Mouse (Mus musculus): Measurements from ENCODE around the gene Rps6ka5. TPM values are rescaled to one million over a fixed set of nuclear protein-coding genes. Genes with fewer than 3 reads are reported as not detected.

Gene Rps6ka5
- total and polyA plus RNA-seq, 3 experiments: 0.92 to 3.3 TPM; not detected in 1

GRCm38 (mm10) chr12:100742468-100742867 is 15.7 kb upstream of the Rps6ka5 start (continued):
- TF ChIP-seq MEF2A (IDR thresholded peaks at IDR 0.05; ENCODE audit: extremely low read depth, insufficient replicate concordance, low read depth, low read length, poor library complexity, severe bottlenecking): no peak
- no peak for TF ChIP-seq UBTF (IDR thresholded peaks at IDR 0.05; ENCODE audit: borderline replicate concordance, insufficient read depth, low read depth, low read length)
- no peak for TF ChIP-seq E2F4 (IDR thresholded peaks at IDR 0.05; ENCODE audit: borderline replicate concordance, low read depth, low read length)
- TF ChIP-seq POLR2A (IDR thresholded peaks at IDR 0.05; ENCODE audit: control insufficient read depth in 1 of 2, insufficient read depth in 1 of 2, low read depth in 1 of 2, low read length in 2 of 2, poor library complexity in 1 of 2): no peak

GRCm38 (mm10) chr12:100740313-100740712 is 13.5 kb upstream of the Rps6ka5 start:
- no peaks in the 10 kb centered on the region for H3K9me3 ChIP-seq (replicated peaks; ENCODE audit: insufficient read depth, low read length)
- H3K36me3 ChIP-seq (ENCODE audit: control insufficient read depth in 1 of 2, insufficient read depth in 2 of 2, low read length in 2 of 2): no peaks in the 10 kb centered on the region
- H3K27ac ChIP-seq (ENCODE audit: control insufficient read depth, low read depth, low read length): no peak overlapping the region
- H3K79me2 ChIP-seq (ENCODE audit: control insufficient read depth, insufficient read depth, low read length, poor library complexity): no peaks in the 10 kb centered on the region
- DNase-seq (ENCODE audit: low read depth, low spot score): peak; percentile 21
- no peak overlapping the region for H3K4me3 ChIP-seq (ENCODE audit: control insufficient read depth in 1 of 2, insufficient read depth in 1 of 2, low read depth in 2 of 2, low read length in 2 of 2)
- TF ChIP-seq JUND (IDR thresholded peaks at IDR 0.05; ENCODE audit: low read depth, low read length) (no peak), ZNF384 (IDR thresholded peaks at IDR 0.05; ENCODE audit: low read depth, low read length) (no peak), ELF1 (IDR thresholded peaks at IDR 0.05; ENCODE audit: low read depth, low read length) (no peak), USF1 (IDR thresholded peaks at IDR 0.05; ENCODE audit: low read depth, low read length) (no peak)
- H3K9ac ChIP-seq (ENCODE audit: control insufficient read depth, low read depth, low read length, poor library complexity, severe bottlenecking): no peak overlapping the region
- no peaks in the 10 kb centered on the region; a peak in 3 of 4 replicates for H3K27me3 ChIP-seq (ENCODE audit: control insufficient read depth in 1 of 2, insufficient read depth in 2 of 2, low read length in 2 of 2)
- 0 out of 4 replicates have a peak, but pooled peaks cover 0 to 4% of the 10 kb centered on the region in 2 experiments for H3K4me1 ChIP-seq (ENCODE audit: control insufficient read depth in 1 of 2, insufficient read depth in 2 of 2, low read length in 2 of 2)

GRCm38 (mm10) chr12:100739011-100739570 is 12.3 kb upstream of the Rps6ka5 start:
- TF ChIP-seq SMC3 (IDR thresholded peaks at IDR 0.05; ENCODE audit: low read depth, low read length) (no peak), EP300 (IDR thresholded peaks at IDR 0.05; ENCODE audit: low read depth in 1 of 2, low read length in 2 of 2) (no peak), CHD1 (IDR thresholded peaks at IDR 0.05; ENCODE audit: low read depth, low read length) (no peak), ZKSCAN1 (IDR thresholded peaks at IDR 0.05; ENCODE audit: low read depth, low read length) (no peak), NELFE (IDR thresholded peaks at IDR 0.05; ENCODE audit: low read depth, low read length) (no peak), MYC (IDR thresholded peaks at IDR 0.05; ENCODE audit: low read depth, low read length) (no peak), GATA1 (IDR thresholded peaks at IDR 0.05; ENCODE audit: low read depth, low read length) (no peak)
- Histone ChIP-seq H3K27ac (ENCODE audit: control insufficient read depth, low read depth, low read length) (no peak overlapping the region), H3K4me1 (ENCODE audit: control insufficient read depth in 1 of 2, insufficient read depth in 2 of 2, low read length in 2 of 2) (peaks cover 0 to 4% of the 10 kb centered on the region in 2 experiments; a peak in 1 of 4 replicates), H3K4me3 (ENCODE audit: control insufficient read depth in 1 of 2, insufficient read depth in 1 of 2, low read depth in 2 of 2, low read length in 2 of 2) (no peak overlapping the region), H3K79me2 (ENCODE audit: control insufficient read depth, insufficient read depth, low read length, poor library complexity) (no peaks in the 10 kb centered on the region), H3K9me3 (replicated peaks; ENCODE audit: insufficient read depth, low read length) (no peaks in the 10 kb centered on the region), H3K36me3 (ENCODE audit: control insufficient read depth in 1 of 2, insufficient read depth in 2 of 2, low read length in 2 of 2) (no peaks in the 10 kb centered on the region), H3K9ac (ENCODE audit: control insufficient read depth, low read depth, low read length, poor library complexity, severe bottlenecking) (no peak overlapping the region), H3K27me3 (ENCODE audit: control insufficient read depth in 1 of 2, insufficient read depth in 2 of 2, low read length in 2 of 2) (no peaks in the 10 kb centered on the region; a peak in 2 of 4 replicates)
- no peak for DNase-seq (ENCODE audit: low read depth, low spot score)

All from MEL (cell line).